Mouse (Mus musculus): ENCODE measurements around the gene Gm12184. TPM values are rescaled to one million over a fixed set of nuclear protein-coding genes. Genes with fewer than 3 reads are reported as not detected.

Gene Gm12184
- polyA plus RNA-seq, 1 experiment from 2014 or later, result 4.5 TPM

DNA sequence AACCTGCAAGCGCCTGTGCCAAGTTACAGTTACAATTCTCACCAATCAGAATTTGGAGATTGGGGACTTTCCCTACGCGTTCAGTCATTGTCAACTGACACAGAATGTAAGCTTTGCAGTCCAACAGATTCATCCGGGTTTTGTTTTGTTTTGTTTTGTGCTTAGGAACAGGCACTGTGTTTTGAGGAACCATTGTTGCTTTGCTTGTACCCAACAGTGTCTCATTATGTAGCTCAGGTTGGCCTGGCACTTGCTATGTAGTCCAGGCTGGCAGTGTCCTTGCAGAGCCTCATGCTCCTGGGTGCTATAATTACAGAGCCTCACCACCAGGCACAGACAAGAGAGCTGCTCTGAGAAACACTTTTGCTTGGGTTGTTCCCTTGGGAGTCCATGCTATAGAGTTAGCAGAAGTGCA lies 15.9 kb upstream of the Gm12184 start:
- 79% methylated on average over 4 of the region's 4 CpGs for WGBS
- ATAC-seq (ENCODE audit: insufficient number of reproducible peaks, insufficient read depth, low FRiP score, low read depth), result no peak

DNA sequence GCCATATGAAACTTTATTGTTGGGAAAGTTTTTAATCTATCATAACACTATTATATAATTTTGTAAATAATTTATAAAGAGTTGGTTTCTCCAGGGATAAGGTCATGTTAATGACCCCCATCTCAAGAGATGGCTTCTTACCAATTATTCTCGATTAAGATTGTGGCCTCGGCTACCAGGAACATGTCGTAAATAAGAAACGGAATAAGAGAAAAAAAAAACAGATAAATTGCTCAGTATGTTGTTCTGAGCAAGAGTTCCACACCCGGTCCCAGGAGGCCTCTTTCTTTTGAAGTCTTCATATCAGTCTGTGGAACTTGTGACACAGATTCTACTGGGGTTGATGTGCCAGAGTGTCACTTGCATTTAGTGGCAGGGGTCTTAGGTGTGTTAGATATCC lies 14.8 kb upstream of the Gm12184 start:
- no peak for ATAC-seq (ENCODE audit: insufficient number of reproducible peaks, insufficient read depth, low FRiP score, low read depth)

More for the DNA sequence above, 15.9 kb upstream of the Gm12184 start:
- 0 out of 2 replicates have a peak, but pooled peaks cover 3% of the 10 kb centered on the region for H3K4me1 ChIP-seq (ENCODE audit: control insufficient read depth, insufficient read depth, low read length)
- no peak overlapping the region for H3K9ac ChIP-seq (replicated peaks; ENCODE audit: low read depth, low read length)
- H3K27me3 ChIP-seq (ENCODE audit: control insufficient read depth, insufficient read depth, low read length), result no peaks in the 10 kb centered on the region
- H3K9me3 ChIP-seq (ENCODE audit: control insufficient read depth, low read depth, low read length), result no peaks in the 10 kb centered on the region
- no peaks in the 10 kb centered on the region for H3K36me3 ChIP-seq (ENCODE audit: control insufficient read depth, insufficient read depth, low read length)
- no peak overlapping the region for H3K4me3 ChIP-seq (ENCODE audit: low read depth, low read length)
- no peak overlapping the region for H3K27ac ChIP-seq (ENCODE audit: low read length)
- H3K4me2 ChIP-seq (replicated peaks; ENCODE audit: low read depth, low read length), result no peak overlapping the region

DNA sequence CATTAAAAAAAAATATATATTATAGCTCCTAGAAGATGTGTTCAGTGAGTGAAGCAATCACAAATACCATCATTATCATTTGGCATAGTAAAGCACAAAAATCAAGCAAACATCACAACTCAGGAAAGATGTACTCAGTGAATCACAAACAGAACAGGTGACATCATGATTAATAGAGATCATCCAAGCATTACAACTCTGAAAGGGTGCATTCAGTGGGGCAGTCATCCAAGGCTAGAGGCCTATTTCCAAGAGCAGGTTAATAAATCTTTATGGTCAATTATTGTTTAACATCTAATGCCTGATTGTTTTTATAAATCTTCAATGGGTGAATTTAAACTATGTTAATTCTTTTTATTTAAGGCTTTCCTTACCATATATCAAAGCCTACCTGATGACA lies 14.3 kb upstream of the Gm12184 start:
- ATAC-seq (ENCODE audit: insufficient number of reproducible peaks, insufficient read depth, low FRiP score, low read depth), result no peak
- Histone ChIP-seq H3K4me1 (ENCODE audit: control insufficient read depth, insufficient read depth, low read length) (peaks cover 6% of the 10 kb centered on the region; the same call in 1 of the 2 replicates), H3K36me3 (ENCODE audit: control insufficient read depth, insufficient read depth, low read length) (no peaks in the 10 kb centered on the region), H3K4me3 (ENCODE audit: low read depth, low read length) (no peak overlapping the region), H3K9me3 (ENCODE audit: control insufficient read depth, low read depth, low read length) (no peaks in the 10 kb centered on the region), H3K9ac (replicated peaks; ENCODE audit: low read depth, low read length) (no peak overlapping the region), H3K27ac (ENCODE audit: low read length) (no peak overlapping the region), H3K4me2 (replicated peaks; ENCODE audit: low read depth, low read length) (no peak overlapping the region), H3K27me3 (ENCODE audit: control insufficient read depth, insufficient read depth, low read length) (no peaks in the 10 kb centered on the region)

More for the DNA sequence above, 14.8 kb upstream of the Gm12184 start:
- no peak overlapping the region for H3K4me2 ChIP-seq (replicated peaks; ENCODE audit: low read depth, low read length)
- H3K27ac ChIP-seq (ENCODE audit: low read length), result no peak overlapping the region
- no peaks in the 10 kb centered on the region for H3K27me3 ChIP-seq (ENCODE audit: control insufficient read depth, insufficient read depth, low read length)
- no peak overlapping the region for H3K4me3 ChIP-seq (ENCODE audit: low read depth, low read length)
- H3K4me1 ChIP-seq (ENCODE audit: control insufficient read depth, insufficient read depth, low read length), result peaks cover 6% of the 10 kb centered on the region; the same call in 1 of the 2 replicates
- no peaks in the 10 kb centered on the region for H3K9me3 ChIP-seq (ENCODE audit: control insufficient read depth, low read depth, low read length)
- no peaks in the 10 kb centered on the region for H3K36me3 ChIP-seq (ENCODE audit: control insufficient read depth, insufficient read depth, low read length)
- H3K9ac ChIP-seq (replicated peaks; ENCODE audit: low read depth, low read length), result no peak overlapping the region
- WGBS, result 82% methylated on average over 5 of the region's 5 CpGs

DNA sequence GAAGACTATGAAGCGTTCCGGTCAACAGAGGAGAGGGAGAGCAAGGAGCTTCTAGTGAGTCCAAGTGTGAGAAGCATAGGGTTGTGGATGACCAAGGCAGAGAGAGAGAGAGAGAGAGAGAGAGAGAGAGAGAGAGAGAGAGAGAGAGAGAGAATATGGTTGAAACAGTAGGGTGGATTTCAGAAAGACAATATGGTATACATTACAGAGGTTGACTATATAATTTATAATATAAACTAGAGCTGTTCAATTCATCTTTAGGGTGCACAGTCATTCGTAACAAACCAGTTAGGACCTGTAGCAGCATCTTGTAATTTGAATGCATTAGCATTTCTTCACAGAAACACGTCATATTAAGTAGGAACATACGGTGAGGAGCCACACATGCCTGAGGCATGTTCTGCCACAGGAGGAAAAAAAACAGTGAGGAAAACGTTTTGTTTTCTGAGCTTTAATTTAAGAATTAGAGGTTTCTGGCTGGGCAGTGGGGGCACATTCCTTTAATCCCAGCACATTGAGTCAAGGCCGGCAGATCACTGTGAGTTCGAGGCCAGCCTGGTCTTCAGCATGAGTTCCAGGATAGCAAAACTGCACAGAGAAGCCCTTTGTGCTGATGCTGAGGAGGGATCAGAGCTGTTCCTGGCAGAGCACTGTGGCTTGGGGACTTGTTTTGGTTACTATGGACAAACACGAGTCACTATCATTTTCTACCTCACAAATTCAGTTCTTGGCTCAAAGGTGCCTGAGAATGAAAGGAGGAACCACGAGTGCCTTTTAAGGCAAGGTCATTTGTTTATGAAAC lies 12.6 kb upstream of the Gm12184 start:
- ATAC-seq (ENCODE audit: insufficient number of reproducible peaks, insufficient read depth, low FRiP score, low read depth), result no peak
- peaks cover 6% of the 10 kb centered on the region; the same call in 1 of the 2 replicates for H3K4me1 ChIP-seq (ENCODE audit: control insufficient read depth, insufficient read depth, low read length)
- H3K36me3 ChIP-seq (ENCODE audit: control insufficient read depth, insufficient read depth, low read length), result no peaks in the 10 kb centered on the region
- peak overlapping the region; percentile 52 for H3K4me2 ChIP-seq (replicated peaks; ENCODE audit: low read depth, low read length)
- no peak overlapping the region for H3K4me3 ChIP-seq (ENCODE audit: low read depth, low read length)
- H3K9me3 ChIP-seq (ENCODE audit: control insufficient read depth, low read depth, low read length), result no peaks in the 10 kb centered on the region
- 79% methylated on average over 10 of the region's 10 CpGs for WGBS
- H3K27ac ChIP-seq (ENCODE audit: low read length), result no peak overlapping the region
- no peaks in the 10 kb centered on the region for H3K27me3 ChIP-seq (ENCODE audit: control insufficient read depth, insufficient read depth, low read length)
- H3K9ac ChIP-seq (replicated peaks; ENCODE audit: low read depth, low read length), result no peak overlapping the region

DNA sequence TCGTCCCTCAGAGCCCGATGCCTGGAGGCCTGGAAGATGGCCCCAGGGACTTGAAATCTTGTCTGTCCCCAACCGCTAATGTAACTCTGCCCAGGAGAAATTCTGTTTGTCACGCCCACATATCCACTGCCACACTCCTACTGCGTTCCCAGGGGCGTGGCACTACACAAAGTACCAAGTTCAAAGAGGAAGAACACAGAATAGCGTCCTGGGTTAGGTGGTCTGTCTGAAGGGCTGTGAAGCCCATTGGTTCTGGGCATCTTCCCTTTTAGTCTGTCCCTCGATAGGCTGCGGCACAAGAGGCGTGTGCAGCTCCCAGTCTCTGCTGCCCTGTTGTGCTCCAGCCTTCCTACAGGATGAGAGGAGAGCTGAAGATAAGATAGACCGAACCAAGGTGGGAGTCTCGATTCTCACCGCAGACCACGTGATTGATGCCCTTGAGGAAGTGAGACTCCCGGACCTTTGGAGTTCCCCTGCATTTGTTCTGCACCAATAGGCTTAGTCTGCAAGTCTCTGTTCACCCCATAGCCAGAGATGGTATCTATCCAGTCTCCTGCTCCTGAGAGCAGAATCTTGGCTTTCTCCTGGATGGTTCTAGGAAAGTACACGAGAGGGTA lies 11.8 kb upstream of the Gm12184 start:
- H3K9me3 ChIP-seq (ENCODE audit: control insufficient read depth, low read depth, low read length), result no peaks in the 10 kb centered on the region
- H3K4me1 ChIP-seq (ENCODE audit: control insufficient read depth, insufficient read depth, low read length), result peaks cover 6% of the 10 kb centered on the region; the same call in 1 of the 2 replicates
- H3K27ac ChIP-seq (ENCODE audit: low read length), result no peak overlapping the region
- WGBS, result 2% methylated on average over 16 of the region's 16 CpGs
- no peaks in the 10 kb centered on the region for H3K27me3 ChIP-seq (ENCODE audit: control insufficient read depth, insufficient read depth, low read length)
- H3K9ac ChIP-seq (replicated peaks; ENCODE audit: low read depth, low read length), result 0 out of 2 replicates have a peak overlapping the region, but pooled peaks have one; percentile 49
- H3K4me2 ChIP-seq (replicated peaks; ENCODE audit: low read depth, low read length), result peak overlapping the region; percentile 52
- ATAC-seq (ENCODE audit: insufficient number of reproducible peaks, insufficient read depth, low FRiP score, low read depth), result no peak
- no peaks in the 10 kb centered on the region for H3K36me3 ChIP-seq (ENCODE audit: control insufficient read depth, insufficient read depth, low read length)
- H3K4me3 ChIP-seq (ENCODE audit: low read depth, low read length), result peak overlapping the region; percentile 68

DNA sequence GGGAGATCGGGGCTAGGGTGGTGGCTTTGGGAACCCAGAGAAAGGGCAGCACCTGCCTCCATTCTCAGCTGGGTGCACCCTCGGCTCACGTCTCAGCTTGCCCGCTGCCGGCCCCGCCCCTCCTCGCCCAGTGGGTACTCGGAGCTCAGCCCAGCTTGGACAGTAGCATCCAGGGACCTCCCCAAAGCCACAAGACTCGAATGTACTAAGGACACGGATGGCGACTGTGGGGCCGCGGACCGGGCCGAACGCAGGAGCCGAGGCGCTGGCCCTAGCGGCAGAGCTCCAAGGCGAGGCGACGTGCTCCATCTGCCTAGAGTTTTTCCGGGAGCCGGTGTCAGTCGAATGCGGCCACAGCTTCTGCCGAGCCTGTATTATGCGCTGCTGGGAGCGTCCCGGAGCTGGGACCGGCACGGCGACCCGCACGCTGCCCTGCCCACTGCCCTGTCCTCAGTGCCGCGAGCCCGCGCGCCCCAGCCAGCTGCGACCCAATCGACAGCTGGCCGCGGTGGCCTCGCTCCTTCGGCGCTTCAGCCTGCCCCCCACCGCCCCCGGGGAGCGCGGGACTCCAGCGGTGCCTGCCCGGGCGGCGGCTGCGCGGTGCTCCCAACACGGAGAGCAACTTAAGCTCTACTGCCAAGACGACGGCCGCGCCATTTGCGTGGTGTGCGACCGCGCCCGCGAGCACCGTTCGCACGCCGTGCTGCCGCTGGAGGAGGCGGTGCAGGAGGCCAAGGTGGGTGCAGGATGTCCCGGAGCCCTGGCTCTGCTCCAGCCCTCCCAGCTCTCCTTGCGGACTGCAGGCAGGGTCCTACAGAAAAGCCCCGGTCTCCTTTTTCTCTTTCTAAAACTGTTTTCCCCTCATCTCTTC lies 11.1 kb upstream of the Gm12184 start:
- H3K4me2 ChIP-seq (replicated peaks; ENCODE audit: low read depth, low read length), result peak overlapping the region; percentile 52
- H3K4me1 ChIP-seq (ENCODE audit: control insufficient read depth, insufficient read depth, low read length), result peaks cover 6% of the 10 kb centered on the region; the same call in 1 of the 2 replicates
- H3K27ac ChIP-seq (ENCODE audit: low read length), result peak overlapping the region; percentile 28; the same call in 1 of the 2 replicates
- H3K27me3 ChIP-seq (ENCODE audit: control insufficient read depth, insufficient read depth, low read length), result no peaks in the 10 kb centered on the region
- no peaks in the 10 kb centered on the region for H3K36me3 ChIP-seq (ENCODE audit: control insufficient read depth, insufficient read depth, low read length)
- WGBS, result under 1% methylated on average over 69 of the region's 77 CpGs
- H3K9ac ChIP-seq (replicated peaks; ENCODE audit: low read depth, low read length), result peak overlapping the region; percentile 49
- H3K9me3 ChIP-seq (ENCODE audit: control insufficient read depth, low read depth, low read length), result no peaks in the 10 kb centered on the region
- ATAC-seq (ENCODE audit: insufficient number of reproducible peaks, insufficient read depth, low FRiP score, low read depth), result peak; percentile 16; the same call in 1 of the 2 replicates
- H3K4me3 ChIP-seq (ENCODE audit: low read depth, low read length), result peak overlapping the region; percentile 68

DNA sequence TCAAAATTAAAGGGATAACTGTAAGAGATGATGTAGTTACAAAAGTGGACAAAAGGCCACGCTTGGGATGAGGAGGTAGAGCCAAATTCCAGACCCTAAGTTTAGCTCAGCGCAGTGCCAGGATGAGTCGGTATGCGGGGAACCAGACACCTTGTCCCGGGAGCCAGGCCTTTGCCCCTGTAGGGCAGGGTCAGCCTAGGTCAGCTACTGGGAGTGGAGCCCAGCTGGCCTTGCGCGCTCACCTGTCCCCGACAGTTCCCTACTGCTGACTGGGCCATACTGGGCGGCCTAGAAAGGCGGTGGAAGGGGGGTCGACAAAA lies 10.5 kb upstream of the Gm12184 start:
- peaks cover 6% of the 10 kb centered on the region; the same call in 1 of the 2 replicates for H3K4me1 ChIP-seq (ENCODE audit: control insufficient read depth, insufficient read depth, low read length)
- peak overlapping the region; percentile 52 for H3K4me2 ChIP-seq (replicated peaks; ENCODE audit: low read depth, low read length)
- H3K4me3 ChIP-seq (ENCODE audit: low read depth, low read length), result peak overlapping the region; percentile 68
- WGBS, result 14% methylated on average over 11 of the region's 11 CpGs
- no peaks in the 10 kb centered on the region for H3K9me3 ChIP-seq (ENCODE audit: control insufficient read depth, low read depth, low read length)
- H3K27me3 ChIP-seq (ENCODE audit: control insufficient read depth, insufficient read depth, low read length), result no peaks in the 10 kb centered on the region
- H3K27ac ChIP-seq (ENCODE audit: low read length), result no peak overlapping the region
- H3K9ac ChIP-seq (replicated peaks; ENCODE audit: low read depth, low read length), result no peak overlapping the region
- ATAC-seq (ENCODE audit: insufficient number of reproducible peaks, insufficient read depth, low FRiP score, low read depth), result 0 out of 2 replicates have a peak, but pooled peaks have one; percentile 0
- no peaks in the 10 kb centered on the region for H3K36me3 ChIP-seq (ENCODE audit: control insufficient read depth, insufficient read depth, low read length)

DNA sequence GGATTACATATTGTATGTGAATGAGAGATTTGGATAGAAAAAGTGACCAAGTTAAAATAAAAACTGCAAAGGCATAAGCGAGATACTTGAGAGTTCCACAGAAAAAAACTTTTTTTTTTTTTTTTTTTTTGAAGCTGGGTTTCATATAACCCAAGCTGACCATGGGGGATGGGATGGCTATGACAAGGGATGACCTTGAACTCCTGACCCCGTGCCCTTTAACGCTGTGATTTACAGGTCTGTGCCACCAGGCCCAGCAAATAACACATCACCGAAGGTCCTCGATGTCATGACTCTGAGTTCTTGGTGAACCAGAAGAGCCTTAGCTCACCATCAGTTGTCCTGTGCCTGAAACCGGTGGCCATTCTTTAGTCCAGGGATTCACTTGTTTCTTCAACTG lies 9.5 kb upstream of the Gm12184 start:
- H3K36me3 ChIP-seq (ENCODE audit: control insufficient read depth, insufficient read depth, low read length), result no peaks in the 10 kb centered on the region
- 72% methylated on average over 6 of the region's 6 CpGs for WGBS
- no peak for ATAC-seq (ENCODE audit: insufficient number of reproducible peaks, insufficient read depth, low FRiP score, low read depth)

More for the DNA sequence above, 9.5 kb upstream of the Gm12184 start:
- H3K9ac ChIP-seq (replicated peaks; ENCODE audit: low read depth, low read length), result no peak overlapping the region
- peaks cover 6% of the 10 kb centered on the region; the same call in 1 of the 2 replicates for H3K4me1 ChIP-seq (ENCODE audit: control insufficient read depth, insufficient read depth, low read length)
- H3K27ac ChIP-seq (ENCODE audit: low read length), result no peak overlapping the region
- H3K4me3 ChIP-seq (ENCODE audit: low read depth, low read length), result no peak overlapping the region
- H3K9me3 ChIP-seq (ENCODE audit: control insufficient read depth, low read depth, low read length), result no peaks in the 10 kb centered on the region
- no peak overlapping the region for H3K4me2 ChIP-seq (replicated peaks; ENCODE audit: low read depth, low read length)
- no peaks in the 10 kb centered on the region for H3K27me3 ChIP-seq (ENCODE audit: control insufficient read depth, insufficient read depth, low read length)
